7 mouse cellular contexts compared by ENCODE assay signal in the genomic region with DNA sequence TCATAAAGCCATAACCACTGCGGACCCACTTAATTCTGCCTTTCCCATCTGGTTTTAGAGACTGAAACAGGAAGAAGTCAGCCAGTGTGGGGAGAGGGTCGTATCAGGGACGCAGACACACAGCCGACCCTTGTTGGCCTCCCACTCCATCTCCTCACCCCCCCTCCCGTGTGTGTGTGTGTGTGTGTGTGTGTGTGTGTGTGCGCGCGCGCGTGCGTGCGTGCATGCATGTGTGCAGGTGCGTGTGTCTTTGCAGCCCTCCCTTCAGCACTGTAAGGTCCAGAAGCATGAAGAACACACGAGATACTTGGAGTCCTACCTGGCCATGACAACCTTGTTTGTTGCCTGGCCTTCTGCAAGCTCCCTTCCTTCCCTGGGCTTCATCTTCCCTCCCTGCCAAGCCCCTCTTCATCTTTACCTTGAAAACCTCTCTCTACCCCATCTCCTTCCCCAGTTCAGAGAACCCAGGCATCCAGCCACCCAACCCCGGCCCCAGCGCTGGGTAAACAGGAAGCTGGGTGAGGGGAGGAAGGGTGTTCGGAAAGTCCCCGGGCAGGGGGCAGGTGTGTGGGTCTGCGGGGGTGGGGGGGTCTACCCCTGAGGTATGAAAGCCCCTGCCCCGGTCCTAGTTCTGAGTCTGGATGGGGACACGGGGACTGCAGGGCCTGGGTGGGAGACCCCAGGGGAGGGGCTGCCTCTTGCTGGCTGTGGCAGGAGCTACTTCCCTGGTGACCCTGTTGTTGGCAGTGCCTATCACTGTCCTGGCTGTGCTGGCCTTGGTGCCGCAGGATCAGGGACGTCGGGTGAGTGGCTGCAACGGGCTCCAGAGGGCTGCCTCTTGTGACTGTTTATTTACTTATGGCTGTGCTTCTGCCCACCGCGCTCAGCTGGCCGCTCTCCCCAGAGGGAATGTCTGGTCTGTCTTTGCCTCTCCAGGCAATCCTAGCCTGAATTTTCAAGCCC. TPM values are rescaled to one million over a fixed set of nuclear protein-coding genes. Genes with fewer than 3 reads are reported as not detected.
DNase-seq lines count a peak whose midpoint lies in the region; ATAC-seq and TF ChIP-seq lines count a peak whose summit lies in the region.

Gene Ltb (plus strand): TSS at position 559 of the 963 bp plus-strand sequence.

- in situ Hi-C loops in ES-E14 (cut with MboI; ENCODE audit: low sequenced_read_pairs in 2 of 2, unreplicated experiment in 2 of 2): no loop called here

- H3K4me1 ChIP-seq in ES-E14 (ENCODE audit: control insufficient read depth in 2 of 2, insufficient read depth in 2 of 2, low read length in 2 of 2, poor library complexity in 1 of 2): peaks cover 0 to 8% of the 10 kb centered on the region in 2 experiments
- peaks cover 11% of the 10 kb centered on the region for H3K4me1 ChIP-seq in midbrain, embryonic 12.5 days

- H3K9me3 ChIP-seq in ES-E14 (ENCODE audit: control insufficient read depth, insufficient read depth, low read depth, low read length): no peaks in the 10 kb centered on the region
- H3K9me3 ChIP-seq in midbrain, embryonic 12.5 days: no peaks in the 10 kb centered on the region

- no peaks in the 10 kb centered on the region for H3K36me3 ChIP-seq in ES-E14 (ENCODE audit: control insufficient read depth, insufficient read depth, low read length, poor library complexity, severe bottlenecking)
- no peaks in the 10 kb centered on the region for H3K36me3 ChIP-seq in midbrain, embryonic 12.5 days

- peak within 1 kb of the TSS; percentile 70 for H3K4me2 ChIP-seq in midbrain, embryonic 12.5 days (replicated peaks)

- H3K9ac ChIP-seq in ES-E14 (ENCODE audit: insufficient read depth, low read depth, low read length, poor library complexity, severe bottlenecking): no peak within 1 kb of the TSS
- no peak within 1 kb of the TSS for H3K9ac ChIP-seq in midbrain, embryonic 12.5 days (replicated peaks)

- peaks cover 39% of the 10 kb centered on the region for H3K27me3 ChIP-seq in midbrain, embryonic 12.5 days

- ATAC-seq in inflammation-experienced regulatory T-cells, adult 6 months: peak; percentile 60
- no peak for ATAC-seq in midbrain, embryonic 12.5 days (ENCODE audit: low FRiP score, low read depth)

- no peak for DNase-seq in ES-E14 (ENCODE audit: low read depth, low spot score)
- peak; percentile 67 to 71 for DNase-seq in adrenal gland, postnatal 36 days
- DNase-seq in thymus, postnatal 10 days (ENCODE audit: low spot score in 2 of 2): peak; percentile 91
- no peak for DNase-seq in c-Kit-positive CD71-positive TER-119-positive erythroid progenitor cells, embryonic 14.5 days (ENCODE audit: low spot score)
- no peak for DNase-seq in urinary bladder, adult 18-20 months (ENCODE audit: low spot score in 2 of 2)

- H3K4me3 ChIP-seq in ES-E14 (ENCODE audit: insufficient read depth in 1 of 2, low read depth in 1 of 2, low read length in 2 of 2, poor library complexity in 1 of 2, severe bottlenecking in 1 of 2): peak within 1 kb of the TSS in 1 of 2 experiments; percentile 56; a peak in 2 of 4 replicates
- H3K4me3 ChIP-seq in midbrain, embryonic 12.5 days: peak within 1 kb of the TSS; percentile 40

- 74% methylated on average over 28 of the region's 28 CpGs for WGBS in midbrain, embryonic 12.5 days

- H3K27ac ChIP-seq in ES-E14 (ENCODE audit: insufficient read depth, low read depth, low read length, poor library complexity, severe bottlenecking): no peak within 1 kb of the TSS
- H3K27ac ChIP-seq in midbrain, embryonic 12.5 days (replicated peaks): no peak within 1 kb of the TSS

TF ChIP-seq in ES-E14, 5 proteins besides CTCF, POLR2A, EP300 and RAD21:
- TF ChIP-seq HCFC1 (IDR thresholded peaks at IDR 0.05; ENCODE audit: borderline replicate concordance, insufficient read depth, low read length) (no peak), ZC3H11A (IDR thresholded peaks at IDR 0.05; ENCODE audit: borderline replicate concordance, low read depth, low read length) (no peak), ZNF384 (IDR thresholded peaks at IDR 0.05; ENCODE audit: low read depth, low read length) (no peak), CHD2 (IDR thresholded peaks at IDR 0.05; ENCODE audit: low read depth, low read length) (no peak), MAFK (IDR thresholded peaks at IDR 0.05; ENCODE audit: insufficient read depth, low read depth, low read length) (no peak)
TF ChIP-seq in ES-E14: peak in this region for 0.

RNA-seq across cellular contexts. Expression of gene Ltb, which starts in this region (rescaled TPM):
- total RNA-seq in ES-E14 (2012; rRNA removed): 10.1 and 19.6 TPM in 2 replicates
- 1 to 10 TPM in 1 of 2 experiments, under 1 TPM in 1; 0.89 to 6.6 TPM for total RNA-seq in adrenal gland, postnatal 36 days (2021)
- 100 to 1,000 TPM; 112 to 242 (median 186) TPM for polyA plus RNA-seq in inflammation-experienced regulatory T-cells, adult 6 months (2017; shearing (Covaris generic))
- polyA plus RNA-seq in midbrain, embryonic 12.5 days (2016; fragmentation: Nextera tagmentation; extraction: Ambion mirVana): 0.48 and 0.62 TPM in 2 replicates

Comparison
In these comparisons a context has a peak if more than half of its experiments do, and no peak if none do; other contexts are left out.
1. RNA of gene Ltb (polyA plus RNA-seq): 112 to 242 TPM in inflammation-experienced regulatory T-cells, adult 6 months; 0.48 to 0.62 TPM in midbrain, embryonic 12.5 days; every median in the first group is over 10 times any median in the second.
2. DNase-seq: peak in adrenal gland, postnatal 36 days (2 of 2) and thymus, postnatal 10 days (2 of 2); none in ES-E14 (single experiment), c-Kit-positive CD71-positive TER-119-positive erythroid progenitor cells, embryonic 14.5 days (single experiment) and urinary bladder, adult 18-20 months (0 of 2).